Comparison of ENCODE assay signal across 16 mouse cellular contexts in the genomic region with DNA sequence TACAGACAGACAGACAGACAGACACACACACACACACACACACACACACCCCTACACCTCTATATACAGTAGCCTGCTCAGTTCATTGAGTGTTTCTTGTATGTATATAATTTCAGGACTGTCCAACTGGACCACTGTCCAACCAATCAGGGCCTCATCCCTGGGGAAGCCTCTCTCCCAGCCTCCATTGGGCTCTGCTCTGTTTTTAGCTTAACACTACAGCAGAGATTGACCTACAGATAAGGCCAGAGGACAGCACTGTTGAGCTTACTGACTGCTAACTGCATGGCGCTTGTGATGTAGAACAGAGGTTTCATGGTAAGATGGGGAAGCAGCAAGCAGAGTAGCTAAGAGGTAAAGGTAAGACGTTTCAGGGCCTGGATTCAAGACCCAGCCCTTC.
"Had no signal": no experiment of that assay in that cellular context is flagged by ENCODE, and none has a peak within 500 bp of the region (broad histone marks: within the 10 kb centered on the region; RNA-seq: fewer than 3 reads in every experiment).

No protein-coding gene starts in this region.

- DNase-seq: cerebellum, adult 8-10 months; cerebellum, adult 9-10 months; cerebellum, adult 9-11 months; cerebellum, postnatal 10 days; cerebellum, postnatal 14 days; cerebellum, postnatal 25 days; cerebellum, postnatal 36 days; embryo, embryonic 11 days; forebrain, postnatal 0 days; gastrocnemius, adult 2 months; gastrocnemius, postnatal 10 days; gastrocnemius, postnatal 14 days; gastrocnemius, postnatal 25 days; gastrocnemius, postnatal 36 days; heart, adult 18-20 months; heart, adult 2 months had no signal
